Mouse (Mus musculus): ENCODE data around the gene Myo18b.

Gene Myo18b

DNA sequence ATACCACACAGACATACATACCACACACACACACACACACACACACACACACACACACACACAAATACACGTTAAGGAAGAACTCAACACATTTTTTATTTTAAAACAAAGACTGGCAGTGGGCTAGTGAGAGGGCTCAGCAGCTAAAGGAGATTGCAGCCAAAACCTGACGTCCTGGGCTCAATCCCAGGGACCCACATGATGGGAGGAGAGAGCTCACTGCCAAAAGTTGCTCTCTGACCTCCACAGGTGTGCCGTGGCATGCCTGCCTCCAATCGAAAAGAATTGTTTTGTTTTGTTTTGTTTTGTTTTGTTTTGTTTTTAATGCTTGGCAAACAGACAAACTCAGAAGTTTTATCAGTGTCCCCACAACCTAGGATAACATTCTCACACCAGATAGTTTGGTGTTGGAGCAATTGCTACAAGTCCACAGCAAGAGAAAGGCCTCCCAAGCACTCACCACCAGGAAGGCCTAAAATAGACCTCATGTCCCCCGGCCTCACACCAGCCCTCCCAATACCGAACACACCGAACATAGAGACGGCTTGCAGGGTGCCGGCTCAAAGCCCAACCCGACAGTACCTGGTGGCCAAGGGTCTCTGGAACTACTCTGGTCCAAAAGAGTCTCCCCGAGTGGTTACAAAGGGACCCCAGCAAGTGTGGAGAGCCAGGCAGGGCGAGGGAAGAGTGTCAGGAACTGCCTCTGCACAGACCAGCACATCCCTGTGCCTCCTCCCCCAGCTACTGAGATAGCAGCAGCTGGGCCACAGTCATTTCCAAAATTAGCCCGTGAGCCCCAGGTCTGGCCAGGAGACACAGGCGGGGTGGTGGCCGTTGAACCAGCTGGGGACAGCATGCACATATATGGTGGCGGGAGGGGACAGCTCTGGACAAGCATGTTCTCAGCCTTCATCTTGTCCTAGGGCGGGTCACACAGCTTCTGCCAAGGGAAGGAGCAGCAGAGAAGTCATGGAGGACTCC is at the start of gene Myo18b:
Gene Myo18b, minus strand, starts transcription at position 689 of the 981 bp plus-strand sequence.
- no peak for DNase-seq

DNA sequence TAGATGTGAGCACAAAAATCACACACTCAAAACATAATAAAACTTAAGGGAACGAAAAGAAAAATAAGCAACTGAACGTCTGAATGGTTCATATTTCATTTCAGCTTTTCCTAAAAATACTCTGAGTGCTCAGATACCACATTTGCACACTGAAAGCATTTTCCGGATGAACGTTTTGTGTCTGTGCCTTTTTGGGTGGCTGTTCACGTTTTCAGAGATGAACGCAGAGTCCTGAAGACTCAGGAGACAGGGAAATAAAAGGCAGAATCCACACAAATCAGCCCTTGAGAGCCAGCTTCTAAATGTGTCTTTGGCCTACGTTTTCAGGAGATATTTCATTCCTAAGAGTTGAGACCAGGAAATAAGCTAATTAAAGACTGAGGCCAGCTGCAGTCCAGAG is 49.8 kb upstream of the Myo18b start:
- no peak for DNase-seq

DNA sequence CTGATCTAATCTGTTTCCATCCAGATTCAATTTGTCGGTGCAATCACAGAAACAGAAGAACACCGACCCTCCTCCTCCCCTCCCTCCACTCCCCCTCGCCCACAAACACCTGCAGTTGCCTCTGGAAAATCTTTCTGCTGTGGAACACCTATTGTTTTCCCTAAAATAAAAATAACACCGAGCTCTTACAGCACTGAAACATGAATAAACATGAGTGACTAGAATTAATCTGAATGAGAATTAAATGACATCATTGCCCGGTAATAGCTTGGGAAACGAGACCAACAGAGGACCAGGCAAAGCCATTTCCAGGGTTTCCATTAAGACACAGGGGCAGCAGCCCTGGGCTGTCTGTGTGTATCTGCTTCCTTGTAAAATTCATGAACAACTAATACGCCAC is 46.1 kb upstream of the Myo18b start:
- DNase-seq: no peak

GRCm38 (mm10) chr5:112941001-112941400 is 44.8 kb upstream of the Myo18b start:
- no peak for DNase-seq

DNA sequence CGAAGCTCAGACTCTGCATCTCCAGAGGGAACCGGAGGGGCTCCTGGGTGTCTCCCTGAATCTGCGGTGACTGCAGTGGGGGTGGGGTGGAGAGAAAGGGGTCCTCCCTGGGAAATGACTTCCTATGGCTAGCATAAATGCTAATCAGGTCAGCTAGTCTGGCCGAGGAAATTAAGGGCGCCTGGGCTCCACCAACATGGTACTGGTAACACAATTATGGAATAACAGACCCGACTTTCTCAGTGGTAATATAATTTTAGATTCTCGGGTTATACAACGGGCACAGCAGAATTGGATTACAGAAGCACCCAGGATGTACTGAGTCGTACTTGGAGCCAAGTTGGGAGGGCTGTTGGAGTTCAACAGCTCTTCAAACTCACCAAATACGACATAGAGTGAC is 40.5 kb upstream of the Myo18b start:
- DNase-seq: no peak

- peak in 1 of 2 experiments; percentile 51 for DNase-seq
Observed at GRCm38 (mm10) chr5:112935436-112935835, 39.3 kb upstream of the Myo18b start.

DNA sequence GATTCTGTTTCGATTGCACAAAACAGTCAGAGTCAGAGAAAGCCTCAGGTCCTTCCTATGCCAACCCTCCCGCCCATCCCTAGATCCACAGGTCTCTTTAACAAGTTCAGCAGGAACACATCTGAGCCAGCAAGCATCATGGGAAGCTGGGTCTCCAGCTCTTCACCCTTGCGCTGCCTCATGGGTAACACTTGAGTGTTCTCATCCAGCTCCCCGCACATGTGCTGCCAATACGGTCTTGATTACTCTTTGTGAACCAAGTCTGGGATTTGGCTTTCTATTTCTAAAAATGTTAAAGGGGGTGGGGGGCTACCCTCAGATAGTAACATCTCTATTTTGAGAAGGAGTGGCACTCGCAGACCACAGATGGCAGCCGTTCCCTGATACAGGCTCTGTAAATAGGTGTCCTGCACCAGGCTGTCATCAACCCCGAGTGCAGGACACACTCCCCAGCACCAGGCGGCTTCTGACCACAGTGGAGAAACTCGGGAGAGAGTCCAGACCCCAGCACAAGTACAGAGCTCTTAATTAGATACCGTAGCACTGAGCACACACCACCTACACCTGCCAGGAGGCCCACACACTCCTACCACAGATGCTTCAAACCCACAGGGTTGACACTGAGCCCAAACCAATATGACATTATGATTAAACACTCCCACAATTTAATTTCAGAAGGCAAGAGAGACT is 36.9 kb upstream of the Myo18b start:
- DNase-seq: no peak

- DNase-seq: no peak
Observed at GRCm38 (mm10) chr5:112931901-112932300, 35.7 kb upstream of the Myo18b start.

- DNase-seq: no peak
Observed at GRCm38 (mm10) chr5:112928201-112928881, 32.2 kb upstream of the Myo18b start.

- DNase-seq: no peak
Observed at GRCm38 (mm10) chr5:112925422-112925821, 29.3 kb upstream of the Myo18b start.

DNA sequence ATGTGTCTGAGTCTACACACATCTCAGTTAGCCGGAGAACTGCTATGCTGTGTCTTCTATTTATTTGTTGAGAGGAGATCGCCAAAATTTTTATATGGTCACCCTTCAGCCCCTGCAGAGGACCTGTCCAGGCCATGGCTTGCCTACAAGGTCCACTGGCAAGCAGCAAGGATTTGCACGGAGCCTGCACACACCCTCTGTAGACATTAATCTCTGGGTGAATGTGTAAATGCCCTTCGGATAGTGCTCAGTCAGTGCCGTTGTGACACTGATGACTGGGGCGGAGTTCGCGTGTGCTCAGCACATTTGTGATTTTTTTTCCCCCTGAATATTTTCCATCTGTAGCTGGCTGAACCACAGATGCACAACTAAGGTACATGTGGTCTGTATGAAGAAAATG is 28.6 kb upstream of the Myo18b start:
- peak; percentile 45 to 49 for DNase-seq

GRCm38 (mm10) chr5:112923841-112924240 is 27.7 kb upstream of the Myo18b start:
- no peak for DNase-seq

- peak; percentile 66 to 74 for DNase-seq
Observed at GRCm38 (mm10) chr5:112921914-112922313, 25.8 kb upstream of the Myo18b start.

- DNase-seq: no peak
Observed at GRCm38 (mm10) chr5:112910381-112910780, 14.2 kb upstream of the Myo18b start.

- peak; percentile 42 to 60 for DNase-seq
Observed at GRCm38 (mm10) chr5:112908169-112908614, 12.0 kb upstream of the Myo18b start.

DNA sequence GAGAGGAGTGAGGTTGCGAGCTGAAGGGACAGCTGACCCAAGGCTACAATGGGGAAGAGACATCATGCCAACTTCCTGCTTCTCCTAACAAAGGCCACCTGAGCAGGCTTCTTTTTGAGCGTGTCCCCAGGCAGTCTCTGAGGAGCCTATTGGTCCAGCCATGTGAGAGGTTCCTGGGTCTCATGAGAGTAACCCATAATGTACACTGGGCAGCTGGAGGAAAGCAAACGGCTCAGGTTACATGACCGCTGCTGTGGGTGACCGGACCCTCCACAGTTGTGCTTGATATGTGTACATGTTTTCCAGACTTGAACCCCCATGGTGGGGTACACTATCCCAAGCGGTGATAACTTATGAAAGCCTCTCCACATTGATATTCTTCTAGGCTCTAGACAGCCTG is 11.3 kb upstream of the Myo18b start:
- DNase-seq: no peak

DNA sequence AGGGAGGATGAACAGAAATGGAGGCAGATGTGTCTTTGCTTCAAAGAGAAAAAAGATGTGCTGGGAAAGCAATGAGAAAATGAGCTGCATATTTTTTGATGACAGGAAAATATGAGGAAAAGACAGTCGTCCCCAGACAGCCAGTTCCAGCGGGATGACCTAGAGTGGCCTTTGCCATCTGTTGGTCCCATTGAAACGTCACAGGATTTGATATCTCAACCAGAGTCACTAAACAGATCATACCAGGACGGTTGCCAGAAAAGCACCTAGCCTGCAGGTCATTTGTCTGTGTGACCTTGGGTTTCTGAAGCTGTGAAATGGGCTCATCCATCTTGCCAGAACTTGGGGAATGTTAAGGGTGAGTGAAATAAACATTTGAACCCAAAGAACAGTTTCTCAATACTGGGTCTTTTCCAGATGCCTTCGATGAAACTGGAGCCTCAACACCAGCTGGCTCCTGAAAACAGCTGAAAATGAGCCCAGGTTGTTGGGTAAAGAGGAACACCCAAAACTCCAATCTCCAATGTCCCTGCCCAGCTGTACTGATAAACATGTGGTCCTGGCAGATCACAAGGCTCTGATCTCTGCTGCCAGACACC is 2.6 kb downstream of the Myo18b start:
- DNase-seq: peak; percentile 11 to 14

- peak in 1 of 2 experiments; percentile 6 for DNase-seq
Observed at GRCm38 (mm10) chr5:112892411-112892810, 3.8 kb downstream of the Myo18b start.

- DNase-seq: no peak
Observed at GRCm38 (mm10) chr5:112888651-112889050, 7.5 kb downstream of the Myo18b start.

GRCm38 (mm10) chr5:112886687-112887491 is 9.3 kb downstream of the Myo18b start:
- peak; percentile 56 to 78 for DNase-seq

- DNase-seq: no peak
Observed at GRCm38 (mm10) chr5:112877391-112878115, 18.6 kb downstream of the Myo18b start.

Data from kidney, postnatal 36 days (tissue).